ENCODE assay signal across 10 mouse cellular contexts in the genomic region with DNA sequence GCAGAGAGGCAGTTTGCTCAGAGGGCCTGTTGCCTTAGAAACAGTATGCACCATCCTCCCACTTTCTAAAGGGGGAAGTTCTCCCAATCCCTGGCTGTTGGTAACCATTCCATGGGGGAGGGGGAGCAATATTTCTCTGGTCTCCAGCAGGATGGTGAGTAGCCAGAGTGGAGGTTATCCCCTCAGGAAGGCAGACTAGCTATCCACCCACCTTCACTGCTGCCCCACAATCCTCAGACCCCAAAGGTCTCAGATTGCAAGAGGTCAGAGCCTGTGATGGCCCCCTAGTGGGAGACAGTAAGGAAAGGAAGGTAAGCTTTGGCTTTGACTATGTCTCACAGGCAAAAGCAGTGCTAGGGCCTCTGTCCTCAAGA. TPM values are rescaled to one million over a fixed set of nuclear protein-coding genes. Genes with fewer than 3 reads are reported as not detected.
DNase-seq lines count a peak whose midpoint lies in the region; ATAC-seq and TF ChIP-seq lines count a peak whose summit lies in the region.
"Had no signal": no experiment of that assay in that cellular context is flagged by ENCODE, and none has a peak within 500 bp of the region (broad histone marks: within the 10 kb centered on the region; RNA-seq: fewer than 3 reads in every experiment).

No protein-coding gene starts in this region.

- peaks cover 14% of the 10 kb centered on the region for H3K36me3 ChIP-seq in kidney, embryonic 14.5 days (ENCODE audit: control insufficient read depth, insufficient read depth, low read length)
- H3K36me3 ChIP-seq in MEL (ENCODE audit: control insufficient read depth in 1 of 2, insufficient read depth in 2 of 2, low read length in 2 of 2): peaks cover 0 to 26% of the 10 kb centered on the region in 2 experiments; a peak in 2 of 4 replicates
- peaks cover 16% of the 10 kb centered on the region for H3K36me3 ChIP-seq in embryonic facial prominence, embryonic 14.5 days (ENCODE audit: control insufficient read depth, insufficient read depth, low read length)
- peaks cover 27% of the 10 kb centered on the region for H3K36me3 ChIP-seq in midbrain, embryonic 10.5 days

- no peak overlapping the region for H3K27ac ChIP-seq in kidney, embryonic 14.5 days (ENCODE audit: low read depth, low read length)
- no peak overlapping the region for H3K27ac ChIP-seq in MEL (ENCODE audit: control insufficient read depth, low read depth, low read length)
- H3K27ac ChIP-seq in embryonic facial prominence, embryonic 14.5 days (replicated peaks; ENCODE audit: low read depth, low read length): 0 out of 2 replicates have a peak overlapping the region, but pooled peaks have one; percentile 62
- H3K27ac ChIP-seq in midbrain, embryonic 10.5 days (replicated peaks): peak overlapping the region; percentile 72

- peaks cover 67% of the 10 kb centered on the region for H3K4me1 ChIP-seq in kidney, embryonic 14.5 days (ENCODE audit: control insufficient read depth, insufficient read depth, low read length)
- peaks cover 10 to 40% of the 10 kb centered on the region in 2 experiments for H3K4me1 ChIP-seq in MEL (ENCODE audit: control insufficient read depth in 1 of 2, insufficient read depth in 2 of 2, low read length in 2 of 2)
- peaks cover 61% of the 10 kb centered on the region for H3K4me1 ChIP-seq in embryonic facial prominence, embryonic 14.5 days (ENCODE audit: control insufficient read depth, insufficient read depth, low read length)
- peaks cover 70% of the 10 kb centered on the region for H3K4me1 ChIP-seq in midbrain, embryonic 10.5 days

- ATAC-seq in kidney, embryonic 14.5 days (ENCODE audit: low FRiP score, low TSS enrichment): no peak
- ATAC-seq in embryonic facial prominence, embryonic 14.5 days (ENCODE audit: low read depth): no peak
- ATAC-seq in granulocyte monocyte progenitor cell, adult 5-6 weeks (replicated peaks; ENCODE audit: poor library complexity, severe bottlenecking): no peak
- ATAC-seq in inflammation-experienced regulatory T-cells, adult 6 months: no peak

- no peak overlapping the region for H3K4me2 ChIP-seq in kidney, embryonic 14.5 days (replicated peaks; ENCODE audit: low read depth, low read length)
- peak overlapping the region; percentile 85 for H3K4me2 ChIP-seq in embryonic facial prominence, embryonic 14.5 days (ENCODE audit: low read depth, low read length)

- no peak overlapping the region for H3K4me3 ChIP-seq in kidney, embryonic 14.5 days (ENCODE audit: low read length)
- H3K4me3 ChIP-seq in MEL (ENCODE audit: control insufficient read depth in 1 of 2, insufficient read depth in 1 of 2, low read depth in 2 of 2, low read length in 2 of 2): no peak overlapping the region
- no peak overlapping the region for H3K4me3 ChIP-seq in embryonic facial prominence, embryonic 14.5 days (ENCODE audit: low read depth, low read length)
- 0 out of 2 replicates have a peak overlapping the region, but pooled peaks have one; percentile 16 for H3K4me3 ChIP-seq in midbrain, embryonic 10.5 days
- H3K4me3 ChIP-seq: erythroblast, embryonic 14.5 days had no signal

- H3K79me2 ChIP-seq in MEL (ENCODE audit: control insufficient read depth, insufficient read depth, low read length, poor library complexity): no peaks in the 10 kb centered on the region; the same call in none of the 2 replicates

- no peak for DNase-seq in kidney, adult 18-20 months
- DNase-seq in MEL (ENCODE audit: low read depth, low spot score): peak; percentile 24
- peak; percentile 7 for DNase-seq in embryonic facial prominence, embryonic 14.5 days (ENCODE audit: low spot score)
- DNase-seq in midbrain, embryonic 10.5 days (ENCODE audit: low spot score): no peak
- no peak for DNase-seq in spleen, postnatal 10 days (ENCODE audit: low spot score in 2 of 2)

- TF ChIP-seq RAD21 in MEL (IDR thresholded peaks at IDR 0.05; ENCODE audit: low read depth, low read length): no peak

- no peaks in the 10 kb centered on the region for H3K9me3 ChIP-seq in kidney, embryonic 14.5 days (ENCODE audit: control insufficient read depth, low read length)
- H3K9me3 ChIP-seq in MEL (replicated peaks; ENCODE audit: insufficient read depth, low read length): no peaks in the 10 kb centered on the region
- no peaks in the 10 kb centered on the region for H3K9me3 ChIP-seq in embryonic facial prominence, embryonic 14.5 days (ENCODE audit: control insufficient read depth, low read length)
- no peaks in the 10 kb centered on the region for H3K9me3 ChIP-seq in midbrain, embryonic 10.5 days (replicated peaks)

- peak overlapping the region; percentile 12; the same call in 1 of the 2 replicates for H3K9ac ChIP-seq in kidney, embryonic 14.5 days (ENCODE audit: low read depth, low read length)
- no peak overlapping the region for H3K9ac ChIP-seq in MEL (ENCODE audit: control insufficient read depth, low read depth, low read length, poor library complexity, severe bottlenecking)
- no peak overlapping the region for H3K9ac ChIP-seq in embryonic facial prominence, embryonic 14.5 days (ENCODE audit: low read depth, low read length)

- H3K27me3 ChIP-seq in kidney, embryonic 14.5 days (ENCODE audit: control insufficient read depth, insufficient read depth, low read length): no peaks in the 10 kb centered on the region
- no peaks in the 10 kb centered on the region for H3K27me3 ChIP-seq in MEL (ENCODE audit: control insufficient read depth in 1 of 2, insufficient read depth in 2 of 2, low read length in 2 of 2)
- H3K27me3 ChIP-seq in embryonic facial prominence, embryonic 14.5 days (replicated peaks; ENCODE audit: control insufficient read depth, insufficient read depth, low read length): no peaks in the 10 kb centered on the region
- H3K27me3 ChIP-seq in midbrain, embryonic 10.5 days (ENCODE audit: low read depth, poor library complexity, severe bottlenecking): no peaks in the 10 kb centered on the region

- TF ChIP-seq CTCF in MEL (IDR thresholded peaks at IDR 0.05 in 2 of 3, conservative IDR thresholded peaks at IDR 0.05 in 1 of 3; ENCODE audit: control insufficient read depth in 1 of 3, insufficient read depth in 1 of 3, low read depth in 2 of 3, low read length in 3 of 3, poor library complexity in 1 of 3, severe bottlenecking in 1 of 3): peak in 1 of 3 experiments; percentile 23; a peak in 2 of 6 replicates

- no peak for TF ChIP-seq POLR2A in MEL (IDR thresholded peaks at IDR 0.05; ENCODE audit: control insufficient read depth in 1 of 2, insufficient read depth in 1 of 2, low read depth in 1 of 2, low read length in 2 of 2, poor library complexity in 1 of 2)

- no peak for TF ChIP-seq EP300 in MEL (IDR thresholded peaks at IDR 0.05; ENCODE audit: low read depth in 1 of 2, low read length in 2 of 2)

TF ChIP-seq in MEL, 35 proteins besides CTCF, POLR2A, EP300 and RAD21:
- TF ChIP-seq USF2 (IDR thresholded peaks at IDR 0.05; ENCODE audit: borderline replicate concordance in 1 of 2, insufficient read depth in 1 of 2, low read depth in 1 of 2, low read length in 2 of 2): no peak
- no peak for TF ChIP-seq NELFE (IDR thresholded peaks at IDR 0.05; ENCODE audit: low read depth, low read length)
- TF ChIP-seq TCF12 (IDR thresholded peaks at IDR 0.05; ENCODE audit: low read depth, low read length): no peak
- TF ChIP-seq ETS1 (IDR thresholded peaks at IDR 0.05; ENCODE audit: low read depth, low read length): no peak
- TF ChIP-seq POLR2AphosphoS5 (IDR thresholded peaks at IDR 0.05; ENCODE audit: borderline replicate concordance, low read depth, low read length): no peak
- no peak for TF ChIP-seq TAL1 (IDR thresholded peaks at IDR 0.05; ENCODE audit: low read length)
- TF ChIP-seq ZNF384 (IDR thresholded peaks at IDR 0.05; ENCODE audit: low read depth, low read length): no peak
- TF ChIP-seq E2F4 (IDR thresholded peaks at IDR 0.05; ENCODE audit: borderline replicate concordance, low read depth, low read length): no peak
- no peak for TF ChIP-seq RCOR1 (IDR thresholded peaks at IDR 0.05; ENCODE audit: low read depth, low read length)
- TF ChIP-seq MEF2A (IDR thresholded peaks at IDR 0.05; ENCODE audit: extremely low read depth, insufficient replicate concordance, low read depth, low read length, poor library complexity, severe bottlenecking): no peak
TF ChIP-seq in MEL: peak in this region for 0.

RNA-seq across cellular contexts. Expression of a gene that starts 5.3 kb away (rescaled TPM):
- polyA plus RNA-seq in kidney, embryonic 14.5 days (2014; fragmentation: Nextera tagmentation; extraction: Ambion mirVana): 145 and 179 TPM in 2 replicates
- 22.6 and 24.8 TPM in 2 replicates for total RNA-seq in MEL (2012; rRNA removed)
- 10 to 100 TPM in 1 of 2 experiments, not detected in 1; 28.2 TPM for polyA plus RNA-seq in MEL (2012; ENCODE audit: insufficient read depth in 1 of 2, insufficient read length in 2 of 2, low read depth in 1 of 2, low replicate concordance in 2 of 2, missing spikeins in 1 of 2)
- 158 and 177 TPM in 2 replicates for polyA plus RNA-seq in embryonic facial prominence, embryonic 14.5 days (2014; fragmentation: Nextera tagmentation; extraction: Ambion mirVana)
- 121 and 137 TPM in 2 replicates for polyA plus RNA-seq in midbrain, embryonic 10.5 days (2016; fragmentation: Nextera tagmentation; extraction: Ambion mirVana)
- total RNA-seq in granulocyte monocyte progenitor cell, adult 5-6 weeks (2014; fragmentation: Nextera tagmentation): 58.1 and 68.6 TPM in 2 replicates
- total RNA-seq in granulocyte monocyte progenitor cell, adult 5-6 weeks (2017): 89.1 and 106 TPM in 2 replicates
- 100 to 1,000 TPM in 2 of 3 experiments, 10 to 100 TPM in 1; 93.4 to 125 (median 112) TPM for polyA plus RNA-seq in inflammation-experienced regulatory T-cells, adult 6 months (2017; shearing (Covaris generic))

RNA-seq across cellular contexts. Expression of a gene that starts 28.9 kb away (rescaled TPM):
- polyA plus RNA-seq in kidney, embryonic 14.5 days (2014; fragmentation: Nextera tagmentation; extraction: Ambion mirVana): 0.85 and 1.7 TPM in 2 replicates
- not detected in 2 replicates for total RNA-seq in MEL (2012; rRNA removed)
- not detected for polyA plus RNA-seq in MEL (2012; ENCODE audit: insufficient read depth in 1 of 2, insufficient read length in 2 of 2, low read depth in 1 of 2, low replicate concordance in 2 of 2, missing spikeins in 1 of 2)
- 0.43 and 0.54 TPM in 2 replicates for polyA plus RNA-seq in embryonic facial prominence, embryonic 14.5 days (2014; fragmentation: Nextera tagmentation; extraction: Ambion mirVana)
- 0.20 and 1.0 TPM in 2 replicates for polyA plus RNA-seq in midbrain, embryonic 10.5 days (2016; fragmentation: Nextera tagmentation; extraction: Ambion mirVana)
- not detected in 2 replicates for total RNA-seq in granulocyte monocyte progenitor cell, adult 5-6 weeks (2014; fragmentation: Nextera tagmentation)
- not detected in 2 replicates for total RNA-seq in granulocyte monocyte progenitor cell, adult 5-6 weeks (2017)
- polyA plus RNA-seq in inflammation-experienced regulatory T-cells, adult 6 months (2017; shearing (Covaris generic)): 1 to 10 TPM in 1 of 3 experiments, under 1 TPM in 2; 0.49 to 1.4 (median 0.60) TPM
- polyA plus RNA-seq: erythroblast, embryonic 14.5 days; neural tube, embryonic 11.5 days had no signal

Comparison
In these comparisons a context has a peak if more than half of its experiments do, and no peak if none do; other contexts are left out.
1. H3K27ac ChIP-seq: peak in embryonic facial prominence, embryonic 14.5 days (single experiment) and midbrain, embryonic 10.5 days (single experiment); none in kidney, embryonic 14.5 days (single experiment) and MEL (single experiment).
2. DNase-seq: peak in MEL (single experiment) and embryonic facial prominence, embryonic 14.5 days (single experiment); none in kidney, adult 18-20 months (single experiment), midbrain, embryonic 10.5 days (single experiment) and spleen, postnatal 10 days (0 of 2).